Mouse (Mus musculus) liver, embryonic 13.5 days (tissue): ENCODE results near the gene Mvb12b. TPM values are rescaled to one million over a fixed set of nuclear protein-coding genes. Genes with fewer than 3 reads are reported as not detected.

Experiments used
- ATAC-seq: fragments of 200-750 bp; cut with Nextera tagmentation; 2 replicates; pipeline ENCODE4 v1.8.0; 2017; ENCODE audit warnings: low read depth, mild to moderate bottlenecking, moderate number of reproducible peaks, moderate library complexity
- DNase-seq: peaks from one replicate; pipeline ENCODE4 v3.0.0; 2022
- H3K27ac ChIP-seq: fragments of 300-500 bp; sonication (generic); 2 replicates; pipeline ENCODE4 v1.5.1; 2015; ENCODE audit warnings: moderate library complexity, mild to moderate bottlenecking, inconsistent platforms
- H3K27me3 ChIP-seq: fragments of 300-500 bp; sonication (generic); 2 replicates; pipeline ENCODE4 v1.6.1; 2015; ENCODE audit warnings: mild to moderate bottlenecking, inconsistent platforms
- H3K36me3 ChIP-seq: fragments of 300-500 bp; sonication (generic); 2 replicates; pipeline ENCODE4 v1.6.1; 2015; ENCODE audit warnings: mild to moderate bottlenecking, inconsistent platforms
- H3K4me1 ChIP-seq: fragments of 300-500 bp; sonication (generic); replicated peaks from 2 replicates; pipeline ENCODE4 v1.6.1; 2015; ENCODE audit warnings: inconsistent platforms
- H3K4me2 ChIP-seq: fragments of 300-500 bp; sonication (generic); 2 replicates; pipeline ENCODE4 v1.6.1; 2015; ENCODE audit warnings: inconsistent platforms, mild to moderate bottlenecking, moderate library complexity
- H3K4me3 ChIP-seq: fragments of 300-500 bp; sonication (generic); replicated peaks from 2 replicates; pipeline ENCODE4 v1.5.1; 2015; ENCODE audit warnings: mild to moderate bottlenecking, inconsistent platforms
- H3K9ac ChIP-seq: fragments of 300-500 bp; sonication (generic); 2 replicates; pipeline ENCODE4 v1.6.1; 2015; ENCODE audit warnings: mild to moderate bottlenecking, inconsistent platforms
- H3K9me3 ChIP-seq: fragments of 300-500 bp; sonication (generic); replicated peaks from 2 replicates; pipeline ENCODE4 v1.6.1; 2016; ENCODE audit warnings: inconsistent platforms
- WGBS: fragments of 180-500 bp; shearing (Covaris S2); methylation state at CpG from one replicate; pipeline ENCODE4 v1.1.7; 2015; ENCODE audit not compliant: insufficient replicate concordance; 5-methylcytosine and 5-hydroxymethylcytosine counted together
- polyA plus RNA-seq: library from polyadenylated mRNA; unstranded; fragments of >200 nt; fragmentation: Nextera tagmentation; extraction: Ambion mirVana; gene quantifications from 2 replicates; pipeline ENCODE4 v1.2.1, GENCODE M21; 2015

The Mvb12b gene
- polyA plus RNA-seq, 1 experiment from 2014 or later, result 11.8 TPM

DNA sequence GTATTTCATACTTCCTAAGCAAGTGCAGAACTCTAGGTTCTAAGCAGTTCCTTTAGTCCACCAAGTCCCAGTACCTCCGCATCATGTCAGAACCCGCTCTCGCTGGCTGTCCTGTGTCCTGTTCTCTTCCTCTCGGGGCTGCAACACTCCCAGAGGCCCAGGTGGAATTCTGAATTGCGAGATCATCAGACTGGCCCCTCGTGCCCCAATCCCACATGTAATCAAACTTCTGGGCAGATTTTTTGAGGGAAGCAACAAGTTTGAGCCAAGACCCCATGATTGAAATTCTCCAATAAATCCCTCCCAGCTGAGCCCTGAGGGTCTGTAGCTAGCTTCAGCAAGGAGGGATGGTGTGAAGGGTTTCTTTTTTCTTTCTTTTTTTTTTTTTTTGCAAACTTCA is 169.2 kb downstream of the Mvb12b start:
- no peak overlapping the region for H3K27ac ChIP-seq
- peaks cover 37% of the 10 kb centered on the region for H3K27me3 ChIP-seq
- H3K4me3 ChIP-seq, result no peak overlapping the region
- H3K9me3 ChIP-seq, result no peaks in the 10 kb centered on the region
- no peak for DNase-seq
- WGBS, result 59% methylated on average over 6 of the region's 6 CpGs
- no peaks in the 10 kb centered on the region for H3K36me3 ChIP-seq
- H3K9ac ChIP-seq, result no peak overlapping the region
- no peak for ATAC-seq
- no peak overlapping the region for H3K4me2 ChIP-seq
- H3K4me1 ChIP-seq, result no peaks in the 10 kb centered on the region

DNA sequence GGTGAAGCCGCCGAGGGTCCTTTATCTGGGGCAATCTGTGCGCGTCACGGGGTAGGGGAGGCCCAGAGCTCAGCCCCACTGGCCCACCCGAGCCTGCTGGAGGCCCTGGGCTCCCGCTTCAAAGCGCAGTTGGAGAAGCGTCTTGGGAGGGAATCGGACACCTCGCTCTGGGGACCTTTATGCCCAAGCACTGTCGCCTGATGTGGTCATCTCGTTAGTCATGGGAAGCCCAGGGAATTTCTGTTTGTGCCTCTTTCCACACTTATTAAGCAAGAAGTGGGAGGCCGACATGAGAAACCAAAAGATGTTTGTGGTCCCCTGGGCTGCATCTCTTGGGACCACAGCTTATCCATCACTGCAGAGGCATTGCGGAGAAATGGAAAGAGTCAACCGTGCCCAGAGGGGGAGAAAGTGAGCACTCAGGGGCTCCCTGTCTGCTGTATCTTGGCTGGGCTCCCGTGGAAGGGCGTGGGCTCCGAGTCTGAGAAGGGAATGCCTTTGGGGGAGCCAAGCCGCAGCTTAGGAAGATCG is 169.9 kb downstream of the Mvb12b start:
- peaks cover 37% of the 10 kb centered on the region for H3K27me3 ChIP-seq
- H3K9me3 ChIP-seq, result no peaks in the 10 kb centered on the region
- ATAC-seq (no peak), DNase-seq (no peak)
- H3K4me3 ChIP-seq, result no peak overlapping the region
- no peak overlapping the region for H3K27ac ChIP-seq
- no peaks in the 10 kb centered on the region for H3K4me1 ChIP-seq
- WGBS, result 25% methylated on average over 21 of the region's 21 CpGs
- no peak overlapping the region for H3K9ac ChIP-seq
- H3K4me2 ChIP-seq, result no peak overlapping the region
- no peaks in the 10 kb centered on the region for H3K36me3 ChIP-seq

DNA sequence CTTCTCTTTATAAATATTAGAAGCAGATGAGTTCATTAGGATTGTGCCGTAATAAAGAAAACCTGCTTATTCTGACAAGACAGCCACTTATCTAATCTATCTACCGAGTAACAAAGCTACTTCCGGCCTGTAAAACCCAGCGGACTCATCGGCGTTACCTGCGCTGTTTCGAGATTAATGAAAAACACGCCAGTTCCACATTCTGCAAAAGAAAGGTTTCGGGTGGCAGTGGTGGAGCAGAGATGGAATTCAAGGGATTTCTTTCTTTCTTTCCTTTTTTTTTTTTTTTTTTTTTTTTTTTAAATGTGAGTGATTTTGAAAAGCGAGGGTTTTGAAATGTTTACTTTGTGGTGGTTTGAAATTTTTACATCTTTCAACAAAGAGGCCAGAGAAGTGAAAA is 170.4 kb downstream of the Mvb12b start:
- Histone ChIP-seq H3K4me3 (no peak overlapping the region), H3K9me3 (no peaks in the 10 kb centered on the region), H3K27me3 (peaks cover 37% of the 10 kb centered on the region), H3K9ac (no peak overlapping the region), H3K36me3 (no peaks in the 10 kb centered on the region), H3K27ac (no peak overlapping the region), H3K4me1 (no peaks in the 10 kb centered on the region), H3K4me2 (no peak overlapping the region)
- 57% methylated on average over 11 of the region's 11 CpGs for WGBS
- DNase-seq (no peak), ATAC-seq (no peak)

DNA sequence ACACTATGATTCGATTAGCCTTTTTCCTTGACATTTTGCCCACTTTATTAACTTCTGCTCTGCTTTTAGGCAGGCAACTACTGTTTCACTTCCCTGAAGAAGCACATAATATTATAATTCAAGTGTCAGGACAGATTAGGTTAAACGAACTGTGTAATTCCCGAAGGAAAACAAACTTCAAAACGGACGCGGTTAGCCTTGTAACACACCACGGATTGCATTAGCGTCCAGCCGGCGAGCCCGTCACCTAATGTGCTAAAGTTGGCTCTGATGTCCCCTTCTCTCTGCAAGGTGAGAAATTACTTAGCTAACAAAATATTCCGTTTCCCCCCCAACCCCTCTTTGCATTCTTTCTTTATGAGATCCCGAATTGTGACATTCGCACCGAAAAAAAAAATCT is 170.9 kb downstream of the Mvb12b start:
- DNase-seq, result no peak
- no peak for ATAC-seq
- Histone ChIP-seq H3K27ac (no peak overlapping the region), H3K4me3 (no peak overlapping the region), H3K4me1 (no peaks in the 10 kb centered on the region), H3K9me3 (no peaks in the 10 kb centered on the region), H3K4me2 (no peak overlapping the region), H3K36me3 (no peaks in the 10 kb centered on the region), H3K27me3 (peaks cover 37% of the 10 kb centered on the region), H3K9ac (no peak overlapping the region)
- WGBS, result 72% methylated on average over 15 of the region's 15 CpGs

DNA sequence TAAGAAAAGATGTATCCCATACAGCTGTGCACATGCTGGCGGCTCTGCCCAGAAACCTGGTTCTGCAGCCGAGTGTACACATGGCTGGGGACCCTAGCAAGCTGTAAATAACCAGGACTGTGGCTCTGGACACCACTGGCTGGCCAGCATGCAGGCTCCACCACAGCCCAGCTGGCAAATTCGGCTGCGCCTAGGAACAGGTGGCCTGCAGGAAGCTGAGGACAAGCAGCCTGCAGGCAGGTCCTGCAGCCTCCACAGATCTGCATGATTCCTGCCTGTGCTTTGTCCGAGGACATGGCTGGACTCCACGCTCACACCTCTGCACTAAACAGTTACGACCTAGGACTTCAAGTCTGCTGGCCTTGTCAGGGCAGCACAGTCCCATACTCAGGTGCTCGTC is 172.8 kb downstream of the Mvb12b start:
- H3K4me3 ChIP-seq, result no peak overlapping the region
- ATAC-seq, result no peak
- no peak overlapping the region for H3K9ac ChIP-seq
- WGBS, result 45% methylated on average over 8 of the region's 8 CpGs
- peaks cover 41% of the 10 kb centered on the region for H3K27me3 ChIP-seq
- H3K4me1 ChIP-seq, result no peaks in the 10 kb centered on the region
- H3K36me3 ChIP-seq, result no peaks in the 10 kb centered on the region
- no peak overlapping the region for H3K4me2 ChIP-seq
- no peaks in the 10 kb centered on the region for H3K9me3 ChIP-seq
- DNase-seq, result no peak
- no peak overlapping the region for H3K27ac ChIP-seq

DNA sequence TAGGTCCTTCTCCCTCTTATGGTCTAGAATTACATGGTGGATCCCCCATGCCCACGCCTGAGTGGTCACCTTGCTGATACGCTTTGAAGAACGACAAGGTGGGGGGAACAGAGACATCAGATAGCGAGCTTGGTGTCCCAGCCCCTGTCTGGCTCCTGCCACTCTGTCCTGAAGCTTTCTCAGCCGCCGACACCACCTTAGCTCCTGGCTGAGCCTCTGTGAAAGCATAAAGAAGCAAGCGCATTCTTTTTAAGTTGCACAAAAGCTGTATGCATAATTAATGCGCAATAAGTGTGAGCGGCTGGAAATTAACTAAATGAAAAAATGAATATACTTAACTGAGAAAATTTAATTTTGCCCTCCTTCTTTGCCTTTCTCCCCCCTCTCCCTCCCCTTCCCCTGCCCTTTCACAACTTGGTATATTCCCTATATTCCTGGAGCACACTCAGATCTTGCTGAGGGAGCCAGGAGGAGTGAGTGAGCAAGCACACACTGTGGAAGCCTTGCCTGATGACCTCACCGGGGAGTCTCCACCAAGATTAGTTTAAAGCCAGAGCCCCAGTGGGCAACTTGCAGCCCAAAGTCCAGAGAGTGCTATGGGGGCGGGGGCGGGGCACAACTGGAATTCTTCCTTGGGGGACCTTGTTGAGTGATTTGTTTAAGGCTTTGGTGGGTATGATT is 174.0 kb downstream of the Mvb12b start:
- Histone ChIP-seq H3K4me1 (no peaks in the 10 kb centered on the region), H3K27me3 (peaks cover 37% of the 10 kb centered on the region), H3K4me3 (no peak overlapping the region), H3K4me2 (no peak overlapping the region), H3K36me3 (no peaks in the 10 kb centered on the region), H3K27ac (no peak overlapping the region), H3K9me3 (no peaks in the 10 kb centered on the region), H3K9ac (no peak overlapping the region)
- WGBS, result 42% methylated on average over 12 of the region's 12 CpGs
- no peak for ATAC-seq
- DNase-seq, result no peak

DNA sequence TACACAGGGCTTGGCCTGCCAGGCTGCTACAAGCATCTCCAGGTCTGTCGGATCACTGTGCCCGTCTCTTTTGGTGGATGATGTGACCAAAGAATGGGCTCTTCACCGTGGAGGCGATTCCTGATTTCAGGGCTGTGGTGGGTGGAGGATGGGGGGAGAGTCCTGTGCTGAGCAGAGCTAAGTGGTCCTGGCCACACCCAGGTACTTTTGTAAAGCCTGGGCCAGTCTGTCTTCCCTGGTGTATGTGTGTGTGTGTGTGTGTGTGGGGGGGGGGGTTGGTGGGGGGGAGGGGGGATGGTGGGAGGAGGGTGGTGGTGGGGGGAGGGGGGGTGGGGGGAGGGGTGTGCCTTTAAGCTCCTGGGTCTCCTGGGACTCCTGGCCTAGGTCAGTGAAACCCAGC is 174.9 kb downstream of the Mvb12b start:
- Histone ChIP-seq H3K9me3 (no peaks in the 10 kb centered on the region), H3K36me3 (no peaks in the 10 kb centered on the region), H3K9ac (no peak overlapping the region), H3K4me1 (no peaks in the 10 kb centered on the region), H3K27ac (no peak overlapping the region), H3K4me3 (no peak overlapping the region), H3K27me3 (peaks cover 36% of the 10 kb centered on the region), H3K4me2 (no peak overlapping the region)
- ATAC-seq (no peak), DNase-seq (no peak)
- WGBS, result 31% methylated on average over 4 of the region's 4 CpGs

DNA sequence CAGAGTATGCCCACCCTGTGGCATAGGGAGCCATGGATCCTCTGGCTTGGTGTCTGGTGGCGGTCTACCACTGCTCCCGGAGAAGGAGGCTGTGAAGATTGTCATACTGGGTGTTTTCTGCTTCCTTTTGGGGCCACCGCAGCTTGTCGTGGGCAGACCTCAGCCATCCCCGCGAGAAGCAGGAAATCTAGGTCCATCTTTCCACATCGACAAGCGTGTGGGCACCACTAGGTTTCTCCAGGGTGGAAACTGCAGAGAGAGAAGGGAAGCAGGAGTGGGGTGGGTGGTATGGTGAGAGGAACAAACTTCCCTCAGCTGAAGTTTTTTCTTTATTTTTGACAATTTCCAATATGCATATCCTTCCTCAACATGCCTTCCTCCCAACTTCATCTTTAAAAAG is 178.9 kb downstream of the Mvb12b start:
- no peaks in the 10 kb centered on the region for H3K9me3 ChIP-seq
- H3K9ac ChIP-seq, result no peak overlapping the region
- no peak overlapping the region for H3K4me2 ChIP-seq
- peaks cover 34% of the 10 kb centered on the region for H3K27me3 ChIP-seq
- no peaks in the 10 kb centered on the region for H3K36me3 ChIP-seq
- ATAC-seq, result no peak
- no peak for DNase-seq
- no peaks in the 10 kb centered on the region for H3K4me1 ChIP-seq
- H3K4me3 ChIP-seq, result no peak overlapping the region
- H3K27ac ChIP-seq, result no peak overlapping the region
- 55% methylated on average over 8 of the region's 8 CpGs for WGBS

DNA sequence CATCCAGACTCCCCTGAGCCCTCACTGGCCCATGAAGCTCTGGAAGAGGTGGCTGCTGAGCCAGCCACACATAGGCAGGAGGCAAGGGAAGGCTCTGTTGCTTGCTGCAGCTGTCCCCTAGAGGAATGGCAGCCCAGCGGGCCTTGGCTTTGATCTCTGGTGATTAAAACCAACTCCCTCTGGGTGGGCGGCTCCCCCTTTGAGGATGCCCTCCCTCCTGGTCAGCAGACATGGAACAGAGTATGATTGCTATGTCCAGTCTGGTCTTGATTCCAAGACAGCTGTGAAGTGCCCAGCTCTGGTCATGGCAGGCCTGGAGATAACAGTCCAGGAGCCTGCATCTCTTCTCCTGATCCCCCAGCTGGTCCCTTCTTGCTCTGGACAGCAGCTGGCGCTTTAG is 179.7 kb downstream of the Mvb12b start:
- H3K9me3 ChIP-seq, result no peaks in the 10 kb centered on the region
- no peaks in the 10 kb centered on the region for H3K4me1 ChIP-seq
- no peak overlapping the region for H3K9ac ChIP-seq
- H3K36me3 ChIP-seq, result no peaks in the 10 kb centered on the region
- WGBS, result 31% methylated on average over 3 of the region's 3 CpGs
- H3K4me2 ChIP-seq, result no peak overlapping the region
- peaks cover 36% of the 10 kb centered on the region for H3K27me3 ChIP-seq
- DNase-seq (no peak), ATAC-seq (no peak)
- no peak overlapping the region for H3K27ac ChIP-seq
- H3K4me3 ChIP-seq, result no peak overlapping the region

DNA sequence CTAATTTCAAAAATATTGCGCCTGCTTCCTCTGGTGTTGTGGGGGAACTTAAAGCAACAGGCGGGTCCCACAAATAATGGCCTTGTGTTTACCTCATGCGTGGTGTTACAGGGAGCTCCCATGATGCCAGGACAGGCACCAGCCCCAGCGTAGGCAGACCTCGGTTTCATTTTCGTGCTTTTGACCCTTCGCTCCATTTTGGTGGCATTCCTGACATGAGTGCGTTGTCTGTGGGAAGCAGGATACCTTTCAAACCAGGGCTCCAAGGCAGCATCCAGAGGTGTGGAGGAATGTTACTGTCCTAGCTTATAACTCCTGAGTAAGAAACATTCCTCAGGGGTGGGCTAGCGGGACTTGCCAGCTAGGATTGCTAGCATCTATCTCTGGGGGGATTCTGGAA is 181.3 kb downstream of the Mvb12b start:
- no peak overlapping the region for H3K9ac ChIP-seq
- H3K4me2 ChIP-seq, result no peak overlapping the region
- no peaks in the 10 kb centered on the region for H3K4me1 ChIP-seq
- H3K9me3 ChIP-seq, result no peaks in the 10 kb centered on the region
- H3K27me3 ChIP-seq, result peaks cover 50% of the 10 kb centered on the region
- 58% methylated on average over 9 of the region's 9 CpGs for WGBS
- H3K36me3 ChIP-seq, result no peaks in the 10 kb centered on the region
- no peak overlapping the region for H3K4me3 ChIP-seq
- DNase-seq (no peak), ATAC-seq (no peak)
- no peak overlapping the region for H3K27ac ChIP-seq

DNA sequence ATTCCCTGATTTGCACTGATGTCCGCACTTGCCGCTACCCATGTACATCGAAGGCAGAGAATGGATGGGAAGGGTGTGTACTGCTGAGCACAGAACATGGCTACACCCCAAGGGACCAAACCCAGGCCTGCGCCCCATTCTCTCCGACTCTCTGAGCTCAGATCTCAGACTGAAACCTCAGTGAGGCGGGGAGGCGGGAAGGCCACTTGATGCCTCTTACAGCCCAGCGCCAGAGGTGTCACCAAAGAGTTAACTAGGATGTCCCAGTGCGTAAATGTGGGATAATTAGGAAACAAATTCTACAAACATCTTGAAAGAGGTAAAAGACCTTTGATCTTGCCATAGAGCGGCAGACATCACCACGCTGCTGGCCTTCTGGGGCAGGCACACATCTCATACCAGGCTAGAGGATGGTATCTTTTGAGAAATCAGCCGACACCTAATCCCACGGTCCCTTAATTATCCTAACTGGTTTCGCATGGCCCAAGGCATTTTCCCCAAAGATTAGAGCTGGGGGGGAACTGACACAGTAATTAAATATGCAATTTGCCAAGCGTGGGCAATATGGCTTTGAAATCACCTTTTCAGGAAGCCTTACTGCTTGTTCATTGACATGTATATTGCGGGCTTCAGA is 181.9 kb downstream of the Mvb12b start:
- ATAC-seq, result no peak
- peaks cover 55% of the 10 kb centered on the region for H3K27me3 ChIP-seq
- no peak overlapping the region for H3K9ac ChIP-seq
- no peak overlapping the region for H3K4me3 ChIP-seq
- H3K4me2 ChIP-seq, result no peak overlapping the region
- 44% methylated on average over 16 of the region's 16 CpGs for WGBS
- H3K36me3 ChIP-seq, result no peaks in the 10 kb centered on the region
- DNase-seq, result no peak
- H3K4me1 ChIP-seq, result no peaks in the 10 kb centered on the region
- no peak overlapping the region for H3K27ac ChIP-seq
- H3K9me3 ChIP-seq, result no peaks in the 10 kb centered on the region

DNA sequence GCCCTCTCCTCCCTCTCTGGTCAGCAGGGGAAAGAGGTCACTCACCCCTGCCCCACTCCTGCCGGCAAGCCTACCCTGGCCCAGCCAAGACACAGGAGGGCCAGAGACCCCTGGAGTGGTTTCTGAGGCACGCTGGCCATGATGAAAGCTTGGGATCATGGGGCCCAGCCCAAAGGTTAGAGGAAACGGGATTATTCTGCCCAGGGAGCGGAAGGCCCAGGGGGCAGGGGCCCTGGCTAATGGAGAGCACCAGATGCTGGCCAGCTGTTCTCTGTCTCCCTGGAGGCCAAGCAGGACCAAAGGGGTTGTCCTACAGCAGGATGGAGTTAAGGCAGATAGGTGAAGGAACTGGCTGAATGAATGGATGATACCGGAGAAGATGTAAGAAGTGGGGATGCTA is 184.5 kb downstream of the Mvb12b start:
- no peak for ATAC-seq
- Histone ChIP-seq H3K9me3 (no peaks in the 10 kb centered on the region), H3K36me3 (no peaks in the 10 kb centered on the region), H3K4me3 (no peak overlapping the region), H3K4me1 (no peaks in the 10 kb centered on the region), H3K27me3 (peaks cover 54% of the 10 kb centered on the region), H3K4me2 (no peak overlapping the region), H3K27ac (no peak overlapping the region), H3K9ac (no peak overlapping the region)
- WGBS, result 55% methylated on average over 5 of the region's 5 CpGs
- DNase-seq, result no peak
